Mouse (Mus musculus): ENCODE results near the gene Cdk11b. TPM values are rescaled to one million over a fixed set of nuclear protein-coding genes. Genes with fewer than 3 reads are reported as not detected.

The Cdk11b gene
- polyA plus RNA-seq, 1 experiment from 2014 or later = 39.9 TPM

DNA sequence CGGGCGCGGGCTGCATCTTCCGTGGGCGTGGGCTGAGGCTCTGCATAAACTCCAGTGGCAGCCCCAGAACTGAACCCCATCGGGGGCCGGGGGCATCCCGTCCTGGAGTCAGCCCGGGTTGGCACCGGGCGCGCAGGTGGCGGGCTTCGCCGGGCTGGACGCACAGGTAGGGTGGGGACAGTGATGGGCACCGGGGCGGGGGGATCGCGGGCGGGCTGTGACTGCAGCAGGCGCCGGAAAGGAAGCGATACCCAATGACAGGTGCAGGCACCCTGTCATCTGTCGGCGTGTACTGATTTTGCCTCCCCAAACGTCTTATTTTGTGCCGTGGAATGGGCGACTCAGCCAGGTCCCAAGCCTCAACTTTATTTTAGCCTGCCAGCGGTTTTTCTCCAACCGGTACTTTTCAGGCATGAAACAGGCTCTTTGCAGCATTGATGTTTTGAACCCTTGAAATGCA, 22.6 kb upstream of the Cdk11b start:
- Histone ChIP-seq H3K9ac (ENCODE audit: low read length) (peak overlapping the region; percentile 96), H3K4me1 (ENCODE audit: control insufficient read depth, insufficient read depth, low read length) (peaks cover 3% of the 10 kb centered on the region), H3K4me3 (ENCODE audit: low read depth, low read length) (peak overlapping the region; percentile 97), H3K4me2 (ENCODE audit: low read length) (peak overlapping the region; percentile 89), H3K27ac (ENCODE audit: low read depth, low read length) (peak overlapping the region; percentile 99), H3K27me3 (replicated peaks; ENCODE audit: control insufficient read depth, insufficient read depth, low read length) (no peaks in the 10 kb centered on the region), H3K36me3 (ENCODE audit: control insufficient read depth, insufficient read depth, low read length) (peaks cover 27% of the 10 kb centered on the region), H3K9me3 (replicated peaks; ENCODE audit: control insufficient read depth, low read length) (no peaks in the 10 kb centered on the region)
- 2% methylated on average over 31 of the region's 31 CpGs for WGBS
- ATAC-seq (peak; percentile 49; the same call in 1 of the 2 replicates), DNase-seq (ENCODE audit: low spot score) (peak; percentile 16)

DNA sequence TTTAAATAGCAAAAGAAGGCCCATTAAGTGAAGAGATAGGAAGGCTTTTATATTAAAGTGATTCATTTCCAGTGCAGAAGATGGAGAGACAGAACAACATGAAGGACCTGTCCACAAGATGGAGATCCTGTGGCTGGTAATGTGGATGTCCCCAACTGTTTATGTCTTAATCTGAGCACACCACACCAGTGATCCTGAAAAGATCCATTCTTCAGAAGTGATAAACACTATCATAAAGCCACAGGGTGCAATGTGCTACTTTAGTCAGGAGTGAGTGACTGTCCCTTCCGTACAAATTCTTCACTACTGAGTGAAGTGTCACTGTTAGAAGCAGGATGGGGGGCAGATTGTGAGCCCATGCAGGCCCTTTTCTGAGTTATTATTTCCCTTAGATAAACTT, 21.9 kb upstream of the Cdk11b start:
- H3K27me3 ChIP-seq (replicated peaks; ENCODE audit: control insufficient read depth, insufficient read depth, low read length) = no peaks in the 10 kb centered on the region
- no peak for DNase-seq (ENCODE audit: low spot score)
- H3K36me3 ChIP-seq (ENCODE audit: control insufficient read depth, insufficient read depth, low read length) = peaks cover 27% of the 10 kb centered on the region
- H3K4me3 ChIP-seq (ENCODE audit: low read depth, low read length) = peak overlapping the region; percentile 97
- peak overlapping the region; percentile 96 for H3K9ac ChIP-seq (ENCODE audit: low read length)
- no peak overlapping the region for H3K27ac ChIP-seq (ENCODE audit: low read depth, low read length)
- H3K4me1 ChIP-seq (ENCODE audit: control insufficient read depth, insufficient read depth, low read length) = peaks cover 3% of the 10 kb centered on the region
- ATAC-seq = no peak
- WGBS = 100% methylated on average over 1 of the region's 1 CpGs
- peak overlapping the region; percentile 89 for H3K4me2 ChIP-seq (ENCODE audit: low read length)
- no peaks in the 10 kb centered on the region for H3K9me3 ChIP-seq (replicated peaks; ENCODE audit: control insufficient read depth, low read length)

DNA sequence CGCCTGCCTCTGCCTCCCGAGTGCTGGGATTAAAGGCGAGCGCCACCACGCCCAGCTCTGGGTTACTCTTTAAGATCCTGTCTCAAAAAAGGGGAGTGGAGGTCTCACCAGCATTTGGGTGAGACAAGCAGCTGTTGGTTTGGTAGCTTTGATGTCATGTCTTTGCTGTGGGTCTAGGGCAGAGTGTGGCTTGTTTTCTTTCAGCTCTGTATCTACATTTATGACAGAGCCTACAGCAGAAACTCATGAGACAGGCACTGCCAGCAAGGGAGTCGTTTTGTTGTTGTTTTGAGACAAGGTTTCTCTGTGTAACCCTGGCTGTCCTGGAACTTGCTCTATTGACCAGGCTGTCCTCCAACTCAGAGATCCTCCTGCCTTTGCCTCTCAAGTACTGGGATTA, 20.9 kb upstream of the Cdk11b start:
- WGBS = 92% methylated on average over 6 of the region's 6 CpGs
- no peak for ATAC-seq
- H3K9me3 ChIP-seq (replicated peaks; ENCODE audit: control insufficient read depth, low read length) = no peaks in the 10 kb centered on the region
- no peak overlapping the region for H3K4me3 ChIP-seq (ENCODE audit: low read depth, low read length)
- H3K4me1 ChIP-seq (ENCODE audit: control insufficient read depth, insufficient read depth, low read length) = peaks cover 3% of the 10 kb centered on the region
- no peak overlapping the region for H3K4me2 ChIP-seq (ENCODE audit: low read length)
- H3K36me3 ChIP-seq (ENCODE audit: control insufficient read depth, insufficient read depth, low read length) = peaks cover 27% of the 10 kb centered on the region
- H3K27me3 ChIP-seq (replicated peaks; ENCODE audit: control insufficient read depth, insufficient read depth, low read length) = no peaks in the 10 kb centered on the region
- no peak overlapping the region for H3K9ac ChIP-seq (ENCODE audit: low read length)
- no peak for DNase-seq (ENCODE audit: low spot score)
- H3K27ac ChIP-seq (ENCODE audit: low read depth, low read length) = no peak overlapping the region

DNA sequence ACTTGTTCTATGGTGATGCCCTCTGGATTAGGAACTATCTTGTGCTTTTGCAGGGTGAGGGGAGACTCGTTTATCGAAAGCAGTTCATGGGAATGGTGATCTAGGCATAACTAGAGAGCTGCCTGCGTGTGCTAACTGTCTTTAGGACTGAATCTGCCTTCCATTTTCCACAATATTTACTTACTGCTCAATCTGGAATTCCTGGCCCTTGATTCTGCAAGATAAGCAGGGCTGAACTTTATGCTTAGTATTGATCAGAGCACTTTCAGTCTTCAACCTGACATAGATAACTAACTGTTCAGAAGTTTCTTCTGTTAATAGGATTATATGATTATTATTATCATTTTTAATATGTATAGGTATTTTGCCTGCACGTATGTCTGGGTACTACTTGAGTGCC, 19.5 kb upstream of the Cdk11b start:
- WGBS = 95% methylated on average over 4 of the region's 4 CpGs
- H3K27ac ChIP-seq (ENCODE audit: low read depth, low read length) = no peak overlapping the region
- no peak overlapping the region for H3K4me2 ChIP-seq (ENCODE audit: low read length)
- no peak overlapping the region for H3K4me3 ChIP-seq (ENCODE audit: low read depth, low read length)
- no peak overlapping the region for H3K9ac ChIP-seq (ENCODE audit: low read length)
- no peaks in the 10 kb centered on the region for H3K27me3 ChIP-seq (replicated peaks; ENCODE audit: control insufficient read depth, insufficient read depth, low read length)
- H3K4me1 ChIP-seq (ENCODE audit: control insufficient read depth, insufficient read depth, low read length) = peaks cover 3% of the 10 kb centered on the region
- DNase-seq (ENCODE audit: low spot score) (no peak), ATAC-seq (no peak)
- H3K36me3 ChIP-seq (ENCODE audit: control insufficient read depth, insufficient read depth, low read length) = peaks cover 32% of the 10 kb centered on the region
- H3K9me3 ChIP-seq (replicated peaks; ENCODE audit: control insufficient read depth, low read length) = no peaks in the 10 kb centered on the region

DNA sequence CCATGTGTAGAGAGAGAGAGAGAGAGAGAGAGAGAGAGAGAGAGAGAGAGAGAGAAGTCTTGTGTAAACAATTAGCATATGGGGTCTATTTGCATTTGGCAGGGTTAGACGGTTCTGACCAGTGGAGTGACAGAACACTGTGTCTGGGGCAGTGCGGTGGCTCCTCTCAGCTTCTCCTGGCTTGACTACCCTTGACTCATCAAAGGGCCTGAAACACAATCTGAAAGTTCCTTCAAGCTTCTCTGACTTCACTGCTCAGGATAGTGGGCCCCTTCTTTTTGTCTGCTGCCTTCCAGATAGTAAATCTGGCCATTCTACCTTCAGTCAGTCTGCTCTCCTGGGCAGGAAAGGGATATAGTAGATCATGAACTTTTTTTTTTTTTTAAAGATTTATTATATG, 17.8 kb upstream of the Cdk11b start:
- Histone ChIP-seq H3K9ac (ENCODE audit: low read length) (no peak overlapping the region), H3K4me1 (ENCODE audit: control insufficient read depth, insufficient read depth, low read length) (peaks cover 3% of the 10 kb centered on the region), H3K36me3 (ENCODE audit: control insufficient read depth, insufficient read depth, low read length) (peaks cover 46% of the 10 kb centered on the region), H3K4me2 (ENCODE audit: low read length) (no peak overlapping the region), H3K9me3 (replicated peaks; ENCODE audit: control insufficient read depth, low read length) (no peaks in the 10 kb centered on the region), H3K27me3 (replicated peaks; ENCODE audit: control insufficient read depth, insufficient read depth, low read length) (no peaks in the 10 kb centered on the region), H3K27ac (ENCODE audit: low read depth, low read length) (no peak overlapping the region), H3K4me3 (ENCODE audit: low read depth, low read length) (no peak overlapping the region)
- 80% methylated on average over 2 of the region's 2 CpGs for WGBS
- DNase-seq (ENCODE audit: low spot score) = no peak
- no peak for ATAC-seq

DNA sequence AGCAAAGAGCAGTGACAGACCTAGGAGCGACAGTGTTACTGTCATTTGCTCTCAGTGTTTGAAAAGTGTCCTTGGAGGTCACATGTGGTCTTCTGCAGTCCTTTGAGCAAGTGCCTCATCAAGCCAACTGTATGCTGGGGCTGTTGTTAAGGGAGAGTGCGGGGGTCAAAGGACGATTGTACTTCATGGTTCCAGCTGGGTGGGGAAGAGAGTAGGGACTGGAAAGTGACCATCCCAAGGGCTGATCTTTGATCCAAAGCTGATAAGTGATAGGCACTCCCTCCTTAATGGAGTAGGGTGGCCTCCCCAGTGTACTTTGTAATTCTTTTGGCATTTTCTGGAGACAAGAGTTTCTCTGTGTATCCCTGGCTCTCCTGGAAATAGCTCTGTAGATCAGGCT, 12.8 kb upstream of the Cdk11b start:
- DNase-seq (ENCODE audit: low spot score) (no peak), ATAC-seq (no peak)
- Histone ChIP-seq H3K4me2 (ENCODE audit: low read length) (no peak overlapping the region), H3K36me3 (ENCODE audit: control insufficient read depth, insufficient read depth, low read length) (peaks cover 66% of the 10 kb centered on the region), H3K27ac (ENCODE audit: low read depth, low read length) (no peak overlapping the region), H3K9me3 (replicated peaks; ENCODE audit: control insufficient read depth, low read length) (no peaks in the 10 kb centered on the region), H3K4me3 (ENCODE audit: low read depth, low read length) (no peak overlapping the region), H3K4me1 (ENCODE audit: control insufficient read depth, insufficient read depth, low read length) (no peaks in the 10 kb centered on the region), H3K9ac (ENCODE audit: low read length) (no peak overlapping the region), H3K27me3 (replicated peaks; ENCODE audit: control insufficient read depth, insufficient read depth, low read length) (no peaks in the 10 kb centered on the region)
- 93% methylated on average over 3 of the region's 3 CpGs for WGBS

DNA sequence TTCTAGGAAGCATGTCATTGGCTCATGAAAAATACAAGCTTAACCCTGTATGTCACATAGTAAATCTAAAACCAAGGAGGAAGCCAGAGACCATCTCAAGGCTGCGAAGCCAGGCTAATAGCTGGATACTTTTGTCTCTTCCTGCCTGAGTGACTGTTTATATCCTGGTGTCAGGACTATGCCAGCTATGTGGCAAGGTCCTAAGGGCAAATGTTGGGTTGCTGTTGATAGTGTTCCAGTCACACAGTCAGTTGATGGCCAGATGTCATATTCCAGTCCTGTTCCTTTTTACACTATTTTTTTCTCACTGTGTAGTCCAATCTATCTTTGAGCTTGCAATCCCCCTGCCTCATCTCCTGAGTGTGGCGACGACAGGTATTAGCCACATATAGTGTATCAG, 11.4 kb upstream of the Cdk11b start:
- ATAC-seq = no peak
- WGBS = 95% methylated on average over 3 of the region's 3 CpGs
- H3K9me3 ChIP-seq (replicated peaks; ENCODE audit: control insufficient read depth, low read length) = no peaks in the 10 kb centered on the region
- H3K36me3 ChIP-seq (ENCODE audit: control insufficient read depth, insufficient read depth, low read length) = peaks cover 80% of the 10 kb centered on the region
- no peak overlapping the region for H3K4me2 ChIP-seq (ENCODE audit: low read length)
- no peak overlapping the region for H3K4me3 ChIP-seq (ENCODE audit: low read depth, low read length)
- no peak for DNase-seq (ENCODE audit: low spot score)
- no peak overlapping the region for H3K9ac ChIP-seq (ENCODE audit: low read length)
- no peaks in the 10 kb centered on the region for H3K27me3 ChIP-seq (replicated peaks; ENCODE audit: control insufficient read depth, insufficient read depth, low read length)
- no peak overlapping the region for H3K27ac ChIP-seq (ENCODE audit: low read depth, low read length)
- no peaks in the 10 kb centered on the region for H3K4me1 ChIP-seq (ENCODE audit: control insufficient read depth, insufficient read depth, low read length)

DNA sequence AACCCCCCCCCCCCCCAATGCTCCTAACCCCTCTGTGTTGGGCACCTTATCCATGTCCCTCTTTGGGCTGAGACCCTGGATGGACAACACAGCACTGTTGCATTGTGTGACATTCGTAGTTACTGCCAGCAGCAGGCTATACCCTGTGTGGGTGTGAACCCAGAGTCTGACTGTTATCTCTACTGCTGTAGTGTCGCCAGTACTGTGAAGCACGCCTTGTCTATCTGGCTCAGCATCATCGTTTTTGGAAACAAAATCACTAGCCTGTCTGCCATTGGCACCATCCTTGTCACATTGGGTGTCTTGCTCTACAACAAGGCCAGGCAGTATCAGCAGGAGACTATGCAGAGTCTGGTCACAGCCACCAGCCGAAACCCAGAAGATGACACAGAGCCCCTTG, 6.3 kb upstream of the Cdk11b start:
- Histone ChIP-seq H3K4me3 (ENCODE audit: low read depth, low read length) (no peak overlapping the region), H3K36me3 (ENCODE audit: control insufficient read depth, insufficient read depth, low read length) (peaks cover 82% of the 10 kb centered on the region), H3K9me3 (replicated peaks; ENCODE audit: control insufficient read depth, low read length) (no peaks in the 10 kb centered on the region), H3K4me2 (ENCODE audit: low read length) (no peak overlapping the region), H3K27me3 (replicated peaks; ENCODE audit: control insufficient read depth, insufficient read depth, low read length) (no peaks in the 10 kb centered on the region), H3K27ac (ENCODE audit: low read depth, low read length) (no peak overlapping the region), H3K4me1 (ENCODE audit: control insufficient read depth, insufficient read depth, low read length) (no peaks in the 10 kb centered on the region), H3K9ac (ENCODE audit: low read length) (no peak overlapping the region)
- ATAC-seq = no peak
- no peak for DNase-seq (ENCODE audit: low spot score)
- 98% methylated on average over 5 of the region's 5 CpGs for WGBS

DNA sequence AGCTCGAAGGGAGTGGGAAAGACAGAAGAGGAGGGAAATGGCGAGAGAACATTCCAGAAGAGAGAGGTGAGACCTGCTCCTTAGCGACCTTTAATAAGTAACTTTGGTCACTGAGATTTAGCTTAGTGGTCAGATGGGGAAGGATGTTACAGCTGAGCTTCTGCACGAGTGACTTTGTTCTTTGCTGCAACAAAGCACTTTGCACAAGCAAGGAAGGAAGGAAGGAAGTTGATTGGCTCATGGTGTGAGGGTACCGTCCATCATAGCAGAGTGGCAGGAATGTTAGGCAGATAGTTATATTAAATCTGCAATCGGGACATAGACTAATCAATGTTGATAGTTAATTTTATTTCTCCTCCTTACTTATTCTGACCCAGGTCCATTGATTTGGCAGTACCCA, 5.6 kb downstream of the Cdk11b start:
- Histone ChIP-seq H3K9ac (ENCODE audit: low read length) (no peak overlapping the region), H3K27me3 (replicated peaks; ENCODE audit: control insufficient read depth, insufficient read depth, low read length) (no peaks in the 10 kb centered on the region), H3K4me3 (ENCODE audit: low read depth, low read length) (no peak overlapping the region), H3K27ac (ENCODE audit: low read depth, low read length) (no peak overlapping the region), H3K4me2 (ENCODE audit: low read length) (no peak overlapping the region), H3K36me3 (ENCODE audit: control insufficient read depth, insufficient read depth, low read length) (peaks cover 85% of the 10 kb centered on the region), H3K9me3 (replicated peaks; ENCODE audit: control insufficient read depth, low read length) (no peaks in the 10 kb centered on the region), H3K4me1 (ENCODE audit: control insufficient read depth, insufficient read depth, low read length) (peaks cover 3% of the 10 kb centered on the region; the same call in 1 of the 2 replicates)
- WGBS = 91% methylated on average over 6 of the region's 6 CpGs
- ATAC-seq (no peak), DNase-seq (ENCODE audit: low spot score) (no peak)

Data from forebrain, embryonic 14.5 days (tissue).